Mouse (Mus musculus) bone marrow macrophage, adult 2 months (primary cell): ENCODE data around the gene Pld1.

Experiments
- CTCF ChIP-seq: IDR thresholded peaks from 2 replicates; pipeline ENCODE4 v1.5.1; 2012; ENCODE audit warnings: low read depth, mild to moderate bottlenecking, low read length, moderate library complexity
- POLR2A ChIP-seq: IDR thresholded peaks from 2 replicates; pipeline ENCODE4 v1.6.1; 2012; ENCODE audit warnings: mild to moderate bottlenecking, low read depth, low read length, borderline replicate concordance

DNA sequence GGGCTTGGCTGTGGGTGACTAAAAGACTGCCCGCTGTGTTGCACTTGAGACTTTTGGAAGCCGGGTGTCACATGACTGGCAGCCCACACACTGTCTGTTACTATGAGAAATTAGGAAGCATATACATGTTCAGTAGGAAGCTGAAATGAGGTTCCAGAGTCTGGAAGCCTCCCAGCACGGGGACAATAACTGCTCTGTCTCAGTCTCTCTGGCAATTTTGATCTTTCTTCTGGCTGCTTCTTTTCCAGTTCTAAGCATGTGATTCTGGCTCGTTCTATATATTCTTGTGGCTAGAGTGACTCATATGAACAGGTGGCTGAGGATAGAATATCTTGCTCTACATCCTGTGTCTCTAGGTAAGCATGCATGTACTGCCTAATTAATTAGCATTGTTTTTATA lies 9.3 kb upstream of the Pld1 start:
- TF ChIP-seq POLR2A (no peak), CTCF (no peak)
